Mouse (Mus musculus) megakaryocyte, embryonic 14.5 days (primary cell): ENCODE results near the gene Trim34b.
"Not testable (repeated sequence)": the region's sequence is repeated elsewhere in the genome, so short reads cannot be mapped to it uniquely, and the experiment has no call there.

Experiments
- FLI1 ChIP-seq: IDR thresholded peaks from 2 replicates; pipeline ENCODE4 v1.6.1; 2012; ENCODE audit warnings: low read length, inconsistent platforms, mixed read lengths
- GATA1 ChIP-seq: IDR thresholded peaks from 3 replicates; pipeline ENCODE4 v1.6.1; 2012; ENCODE audit warnings: mixed read lengths, low read length, inconsistent platforms, borderline replicate concordance

DNA sequence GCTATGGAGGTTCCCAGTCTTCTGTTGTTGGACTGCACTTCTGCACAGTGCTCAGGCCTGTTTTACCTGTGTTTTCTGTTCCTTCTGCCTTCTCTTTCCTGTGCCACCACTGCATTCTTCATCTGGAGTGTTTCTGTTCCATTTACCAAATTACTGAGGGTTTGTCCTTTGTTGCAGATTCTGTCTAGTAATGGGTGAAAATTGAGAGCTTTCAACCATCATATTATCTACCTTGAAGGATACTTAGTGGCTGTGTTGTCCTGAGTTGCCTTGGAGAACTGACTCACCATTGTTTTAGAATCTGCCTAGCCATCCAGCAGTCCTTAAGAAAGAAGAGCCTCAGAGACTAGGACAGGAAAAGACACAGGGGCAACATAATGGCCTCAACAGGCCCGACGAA lies at the start of gene Trim34b:
- TF ChIP-seq GATA1, FLI1: not testable (repeated sequence)
